Mouse (Mus musculus) brain, embryonic 18.5 days (tissue): ENCODE results near the gene Auts2.

Experiments
- DNase-seq: peaks from one replicate; pipeline ENCODE4 v3.0.0-alpha.2; 2012; ENCODE audit warnings: low read depth, low spot score

The Auts2 gene

GRCm38 (mm10) chr5:132268351-132268967 lies 274.7 kb downstream of the Auts2 start:
- peak; percentile 28 for DNase-seq

GRCm38 (mm10) chr5:132265015-132265414 lies 278.1 kb downstream of the Auts2 start:
- no peak for DNase-seq

- DNase-seq, result no peak
Measured at GRCm38 (mm10) chr5:132261750-132262149, 281.4 kb downstream of the Auts2 start.

GRCm38 (mm10) chr5:132258882-132259281 lies 284.3 kb downstream of the Auts2 start:
- DNase-seq, result no peak

GRCm38 (mm10) chr5:132255579-132255978 lies 287.6 kb downstream of the Auts2 start:
- DNase-seq, result no peak

- DNase-seq, result no peak
Measured at GRCm38 (mm10) chr5:132249523-132249922, 293.6 kb downstream of the Auts2 start.

GRCm38 (mm10) chr5:132248069-132248468 lies 295.1 kb downstream of the Auts2 start:
- DNase-seq, result no peak

- no peak for DNase-seq
Measured at GRCm38 (mm10) chr5:132235460-132235859, 307.7 kb downstream of the Auts2 start.

GRCm38 (mm10) chr5:132234471-132234870 lies 308.7 kb downstream of the Auts2 start:
- DNase-seq, result no peak

GRCm38 (mm10) chr5:132231280-132232047 lies 311.7 kb downstream of the Auts2 start:
- peak; percentile 77 for DNase-seq

GRCm38 (mm10) chr5:132229644-132230357 lies 313.3 kb downstream of the Auts2 start:
- peak; percentile 45 for DNase-seq

GRCm38 (mm10) chr5:132229023-132229422 lies 314.1 kb downstream of the Auts2 start:
- no peak for DNase-seq

GRCm38 (mm10) chr5:132220376-132220930 lies 322.7 kb downstream of the Auts2 start:
- DNase-seq, result no peak

GRCm38 (mm10) chr5:132216143-132216542 lies 327.0 kb downstream of the Auts2 start:
- no peak for DNase-seq

GRCm38 (mm10) chr5:132212446-132212845 lies 330.7 kb downstream of the Auts2 start:
- DNase-seq, result no peak

GRCm38 (mm10) chr5:132209694-132210093 lies 333.4 kb downstream of the Auts2 start:
- no peak for DNase-seq

GRCm38 (mm10) chr5:132206220-132206619 lies 336.9 kb downstream of the Auts2 start:
- DNase-seq, result no peak

GRCm38 (mm10) chr5:132203846-132204245 lies 339.3 kb downstream of the Auts2 start:
- no peak for DNase-seq

- no peak for DNase-seq
Measured at GRCm38 (mm10) chr5:132201077-132201645, 342.0 kb downstream of the Auts2 start.

GRCm38 (mm10) chr5:132200595-132200994 lies 342.5 kb downstream of the Auts2 start:
- DNase-seq, result no peak

GRCm38 (mm10) chr5:132195048-132195533 lies 348.1 kb downstream of the Auts2 start:
- DNase-seq, result no peak

- no peak for DNase-seq
Measured at GRCm38 (mm10) chr5:132190190-132190589, 353.0 kb downstream of the Auts2 start.
